Mouse (Mus musculus) ES-E14 (cell line): ENCODE data around the gene Nprl3. TPM values are rescaled to one million over a fixed set of nuclear protein-coding genes. Genes with fewer than 3 reads are reported as not detected.

Experiments used
- DNase-seq: peaks from one replicate; pipeline ENCODE4 v3.0.0-alpha.2; 2013; ENCODE audit warnings: low read depth, low spot score
- H3K27ac ChIP-seq: 2 replicates; pipeline ENCODE4 v1.5.1; 2012; ENCODE audit warnings: low read depth, mild to moderate bottlenecking, low read length, moderate library complexity, mixed read lengths; ENCODE audit not compliant: poor library complexity, insufficient read depth, severe bottlenecking
- H3K36me3 ChIP-seq: 2 replicates; pipeline ENCODE4 v1.6.1; 2012; ENCODE audit warnings: mild to moderate bottlenecking, low read length, moderate library complexity, mixed read lengths; ENCODE audit not compliant: control insufficient read depth, poor library complexity, insufficient read depth, severe bottlenecking
- H3K4me1 ChIP-seq, 2 experiments: fragments of 150-350 bp in 1 of 2; sonication (generic) in 1 of 2; 2 replicates each; pipeline ENCODE4 v1.6.1; 2012; ENCODE audit warnings: low read length in 2 of 2, mild to moderate bottlenecking in 1 of 2, mixed read lengths in 1 of 2; ENCODE audit not compliant: control insufficient read depth in 2 of 2, insufficient read depth in 2 of 2, poor library complexity in 1 of 2
- H3K4me3 ChIP-seq, 2 experiments: fragments of 150-350 bp in 1 of 2; sonication (generic) in 1 of 2; 2 replicates each; pipeline ENCODE4 v1.5.1; 2012; ENCODE audit warnings: low read length in 2 of 2, low read depth in 1 of 2, mild to moderate bottlenecking in 1 of 2, mixed read lengths in 1 of 2; ENCODE audit not compliant: insufficient read depth in 1 of 2, poor library complexity in 1 of 2, severe bottlenecking in 1 of 2
- H3K9ac ChIP-seq: 2 replicates; pipeline ENCODE4 v1.6.1; 2012; ENCODE audit warnings: low read depth, mild to moderate bottlenecking, low read length, mixed read lengths; ENCODE audit not compliant: poor library complexity, insufficient read depth, severe bottlenecking
- H3K9me3 ChIP-seq: fragments of 150-350 bp; sonication (generic); 2 replicates; pipeline ENCODE4 v1.6.1; 2012; ENCODE audit warnings: low read depth, mild to moderate bottlenecking, low read length; ENCODE audit not compliant: control insufficient read depth, insufficient read depth
- CHD2 ChIP-seq: IDR thresholded peaks from 2 replicates; pipeline ENCODE4 v1.6.1; 2014; ENCODE audit warnings: mild to moderate bottlenecking, low read depth, low read length, inconsistent platforms
- HCFC1 ChIP-seq: IDR thresholded peaks from 2 replicates; pipeline ENCODE4 v1.6.1; 2012; ENCODE audit warnings: low read length, inconsistent platforms, borderline replicate concordance; ENCODE audit not compliant: insufficient read depth
- MAFK ChIP-seq: IDR thresholded peaks from 2 replicates; pipeline ENCODE4 v1.6.1; 2014; ENCODE audit warnings: mild to moderate bottlenecking, low read depth, low read length, inconsistent platforms; ENCODE audit not compliant: insufficient read depth
- ZC3H11A ChIP-seq: IDR thresholded peaks from 2 replicates; pipeline ENCODE4 v1.6.1; 2012; ENCODE audit warnings: low read depth, mild to moderate bottlenecking, inconsistent platforms, low read length, borderline replicate concordance
- ZNF384 ChIP-seq: IDR thresholded peaks from 2 replicates; pipeline ENCODE4 v1.6.1; 2012; ENCODE audit warnings: low read depth, low read length, inconsistent platforms
- in situ Hi-C, 2 experiments: fragments of 600-800 bp; cut with MboI; formaldehyde crosslinking; loops; one replicate each; pipeline ENCODE4 v1.15.1; 2025; ENCODE audit warnings: low sequenced_read_pairs in 2 of 2, inconsistent platforms in 1 of 2; ENCODE audit not compliant: unreplicated experiment in 2 of 2
- total RNA-seq: library from RNA; depleted of rRNA; stranded (reverse); fragments of 300-350 nt; gene quantifications from 2 replicates; pipeline ENCODE4 v1.2.3, GENCODE M21; 2012

Gene Nprl3
- total RNA-seq, 1 experiment = 47.2 TPM

DNA sequence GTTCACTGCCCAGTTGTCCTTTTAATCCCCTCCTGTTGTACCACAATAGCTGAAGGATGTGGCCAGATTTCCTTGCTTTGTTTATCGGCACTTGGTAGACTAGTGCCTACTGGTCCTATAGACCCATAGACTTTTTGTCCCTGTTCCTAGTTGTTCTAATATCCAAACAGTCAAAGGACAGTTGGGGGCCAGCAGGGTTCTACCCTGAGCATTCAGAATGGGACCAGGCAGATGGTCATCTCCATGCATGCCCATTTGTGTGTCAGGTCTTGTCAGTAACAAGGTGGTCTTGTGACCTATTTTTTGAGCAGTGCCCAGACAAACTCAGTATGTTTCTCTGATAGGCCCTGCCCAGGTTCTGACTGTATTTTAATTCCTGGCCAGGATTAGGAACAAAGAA is 40.5 kb downstream of the Nprl3 start:
- H3K27ac ChIP-seq = no peak overlapping the region
- TF ChIP-seq ZC3H11A = no peak
- no peak for TF ChIP-seq CHD2
- no peak for TF ChIP-seq MAFK
- no peak for TF ChIP-seq ZNF384
- TF ChIP-seq HCFC1 = no peak
- H3K4me1 ChIP-seq = peaks cover 0 to 19% of the 10 kb centered on the region in 2 experiments; a peak in 3 of 4 replicates
- H3K9ac ChIP-seq = peak overlapping the region; percentile 93
- peaks cover 21% of the 10 kb centered on the region; the same call in 1 of the 2 replicates for H3K36me3 ChIP-seq
- no peaks in the 10 kb centered on the region for H3K9me3 ChIP-seq
- in situ Hi-C loops = no loop called here
- peak overlapping the region; percentile 87 to 92 for H3K4me3 ChIP-seq
- no peak for DNase-seq

DNA sequence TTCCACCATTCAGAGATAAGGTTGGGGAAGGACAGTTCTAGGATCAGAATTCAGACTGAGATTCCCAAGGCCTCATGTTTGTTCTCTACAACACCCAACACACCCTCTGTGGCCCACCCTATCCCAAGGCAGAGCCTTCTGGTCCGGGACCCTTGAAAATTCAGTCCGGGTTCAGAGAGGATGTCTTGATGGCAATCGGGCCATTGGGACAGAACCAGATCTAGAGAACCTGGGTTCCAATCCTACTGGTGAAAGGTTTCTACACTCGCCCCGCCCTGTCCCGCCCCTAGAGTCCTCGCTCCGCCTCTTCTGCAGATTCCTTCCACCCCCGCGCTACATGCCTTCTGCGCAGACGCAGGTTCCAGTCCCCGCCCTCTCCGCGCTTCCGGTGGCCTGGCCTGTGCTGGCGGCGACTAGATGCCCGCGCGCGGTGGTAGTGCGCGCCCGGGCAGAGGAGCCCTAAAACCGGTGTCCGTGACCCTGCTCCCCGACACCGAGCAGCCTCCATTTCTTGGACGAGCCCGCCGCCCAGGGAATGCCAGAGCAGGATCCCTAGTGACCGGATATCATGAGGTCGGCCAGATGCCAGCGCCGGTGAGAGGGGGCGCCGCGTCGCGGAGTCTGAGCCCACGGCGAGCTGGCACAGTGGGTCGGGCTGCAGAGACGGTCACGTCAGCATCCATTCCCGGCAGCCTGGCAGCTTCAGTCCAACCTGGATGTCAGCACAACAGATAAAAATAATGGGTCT is 41.2 kb downstream of the Nprl3 start, which contains the start of gene Mpg:
Gene Mpg (plus strand): TSS at position 382 of the 748 bp plus-strand sequence.
- no peak within 1 kb of the TSS for H3K27ac ChIP-seq
- H3K36me3 ChIP-seq = peaks cover 15% of the 10 kb centered on the region; the same call in 1 of the 2 replicates
- peak within 1 kb of the TSS; percentile 93 for H3K9ac ChIP-seq
- peak; percentile 78 for DNase-seq
- TF ChIP-seq ZNF384 = no peak
- TF ChIP-seq CHD2 = no peak
- TF ChIP-seq HCFC1 = no peak
- no peak for TF ChIP-seq ZC3H11A
- no peak for TF ChIP-seq MAFK
- H3K4me1 ChIP-seq = peaks cover 0 to 19% of the 10 kb centered on the region in 2 experiments; a peak in 3 of 4 replicates
- peak within 1 kb of the TSS; percentile 87 to 92 for H3K4me3 ChIP-seq
- in situ Hi-C loops = no loop called here
- H3K9me3 ChIP-seq = no peaks in the 10 kb centered on the region

DNA sequence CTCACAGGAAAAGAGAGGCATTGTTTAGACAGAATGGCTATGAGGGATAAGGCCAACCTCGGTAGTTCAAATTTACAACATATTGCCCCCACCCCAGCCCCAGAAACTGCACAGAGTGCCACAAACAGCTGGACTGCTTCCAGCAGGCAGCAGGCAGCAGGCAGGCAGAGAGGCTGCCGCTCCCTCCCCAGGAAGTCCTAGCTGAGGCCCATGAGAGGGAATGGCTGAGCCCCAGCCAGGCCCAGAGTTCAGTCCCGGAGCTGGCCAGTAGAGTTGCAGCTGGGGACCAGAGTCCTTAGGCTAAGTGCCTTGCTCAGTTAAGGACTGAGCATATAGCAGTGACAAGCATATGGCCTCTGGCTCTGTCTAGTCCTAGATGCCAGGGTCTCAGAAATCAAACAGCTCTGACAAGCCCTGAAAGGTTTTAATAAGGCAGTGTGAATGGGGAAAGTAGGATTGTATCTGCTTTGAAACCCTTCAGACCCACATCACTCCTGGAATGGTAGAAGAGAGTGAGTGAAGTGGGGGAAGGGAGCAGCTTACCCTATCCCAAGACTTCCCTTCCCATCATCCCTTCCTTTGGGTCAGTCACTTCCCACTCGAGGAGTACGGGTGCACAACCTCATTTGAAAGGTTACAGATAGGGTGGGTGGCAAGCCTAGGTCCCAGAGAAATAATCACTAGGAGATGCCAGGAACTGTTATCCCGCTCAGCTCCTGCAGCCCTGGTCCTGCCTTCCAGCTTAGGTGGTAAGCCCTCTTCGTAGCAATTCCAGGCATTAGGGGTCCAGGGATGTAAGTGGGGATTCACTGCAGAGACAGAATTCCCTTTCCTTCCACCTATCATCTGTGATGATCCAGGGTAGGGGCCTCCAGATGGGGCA is 42.0 kb downstream of the Nprl3 start:
- H3K27ac ChIP-seq = no peak overlapping the region
- no peaks in the 10 kb centered on the region for H3K9me3 ChIP-seq
- DNase-seq = no peak
- in situ Hi-C loops = no loop called here
- H3K4me1 ChIP-seq = peaks cover 0 to 23% of the 10 kb centered on the region in 2 experiments; a peak in 3 of 4 replicates
- TF ChIP-seq HCFC1 = no peak
- TF ChIP-seq MAFK = no peak
- no peak for TF ChIP-seq ZC3H11A
- no peak for TF ChIP-seq CHD2
- TF ChIP-seq ZNF384 = no peak
- peaks cover 12% of the 10 kb centered on the region; the same call in 1 of the 2 replicates for H3K36me3 ChIP-seq
- no peak overlapping the region for H3K9ac ChIP-seq
- peak overlapping the region in 1 of 2 experiments; percentile 92; a peak in 1 of 4 replicates for H3K4me3 ChIP-seq

- Histone ChIP-seq H3K9ac (no peak overlapping the region), H3K9me3 (no peaks in the 10 kb centered on the region), H3K27ac (no peak overlapping the region), H3K36me3 (peaks cover 6% of the 10 kb centered on the region; the same call in 1 of the 2 replicates), H3K4me3 (no peak overlapping the region), H3K4me1 (peaks cover 0 to 30% of the 10 kb centered on the region in 2 experiments; a peak in 3 of 4 replicates)
- no peak for TF ChIP-seq CHD2
- in situ Hi-C loops = no loop called here
- no peak for DNase-seq
Measured at GRCm38 (mm10) chr11:32224468-32225139, 42.9 kb downstream of the Nprl3 start.
